Mouse (Mus musculus): ENCODE measurements at regions not wholly inside any gene's neighbourhood (a gene's known extent, or its start where the extent isn't known, plus 50 kb on each side); places are given as distances from the start of the nearest gene placed in this dataset.

DNA sequence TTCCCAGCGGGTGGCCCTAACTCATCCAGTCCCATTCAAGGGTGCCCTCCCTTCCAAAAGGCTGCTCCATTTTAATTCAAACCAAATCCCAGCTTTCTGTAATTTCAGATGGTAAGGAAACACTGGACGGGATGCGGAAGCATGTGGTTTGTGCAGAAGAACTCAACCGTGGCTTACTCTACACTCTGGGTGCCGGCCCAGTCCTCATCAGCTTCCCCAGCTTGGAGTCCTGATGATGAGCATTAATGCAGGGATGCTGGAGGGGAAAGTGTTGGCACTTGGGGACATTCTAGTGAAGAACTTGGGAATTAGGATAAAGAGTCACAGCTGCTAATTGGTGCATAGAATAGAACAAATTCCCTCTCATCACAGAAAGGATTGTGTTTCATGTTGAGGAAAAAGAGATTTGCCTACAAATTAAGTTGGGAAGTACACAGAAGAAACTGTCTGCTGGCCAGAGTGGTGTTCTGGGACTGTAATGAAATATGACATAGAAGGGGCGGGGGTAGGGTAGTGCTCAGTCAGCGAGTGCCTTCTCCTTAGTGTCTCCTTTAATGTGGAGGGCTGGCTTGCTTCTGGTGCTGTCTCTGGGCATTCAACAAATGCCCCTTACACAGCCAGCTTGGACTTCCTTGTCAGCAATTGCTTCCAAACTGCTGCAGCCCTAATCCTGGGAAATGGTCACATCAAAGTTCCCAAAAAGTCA is 285.0 kb upstream of the Bmper start:
- no peak for DNase-seq (ENCODE audit: low spot score in 2 of 2)

DNA sequence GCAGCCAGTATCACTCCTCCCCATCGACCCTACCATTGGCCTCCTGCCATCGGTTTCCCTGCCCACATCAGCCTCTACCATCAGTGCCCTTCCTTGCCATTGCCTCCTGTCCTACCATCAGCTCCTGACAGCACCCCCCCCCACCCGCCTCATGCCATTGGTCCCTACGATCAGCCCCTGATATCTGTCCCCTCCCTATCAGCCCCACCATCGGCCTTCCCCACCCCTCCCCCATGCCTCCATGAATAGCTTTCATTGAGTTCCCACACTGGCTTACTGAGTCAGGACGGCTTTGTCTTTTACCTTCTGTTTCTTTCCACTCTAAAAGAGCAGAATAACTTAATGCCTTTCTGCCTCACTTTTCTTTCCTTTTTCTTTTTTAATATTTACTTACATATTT is 277.9 kb upstream of the Bmper start:
- DNase-seq (ENCODE audit: low spot score in 2 of 2): no peak

DNA sequence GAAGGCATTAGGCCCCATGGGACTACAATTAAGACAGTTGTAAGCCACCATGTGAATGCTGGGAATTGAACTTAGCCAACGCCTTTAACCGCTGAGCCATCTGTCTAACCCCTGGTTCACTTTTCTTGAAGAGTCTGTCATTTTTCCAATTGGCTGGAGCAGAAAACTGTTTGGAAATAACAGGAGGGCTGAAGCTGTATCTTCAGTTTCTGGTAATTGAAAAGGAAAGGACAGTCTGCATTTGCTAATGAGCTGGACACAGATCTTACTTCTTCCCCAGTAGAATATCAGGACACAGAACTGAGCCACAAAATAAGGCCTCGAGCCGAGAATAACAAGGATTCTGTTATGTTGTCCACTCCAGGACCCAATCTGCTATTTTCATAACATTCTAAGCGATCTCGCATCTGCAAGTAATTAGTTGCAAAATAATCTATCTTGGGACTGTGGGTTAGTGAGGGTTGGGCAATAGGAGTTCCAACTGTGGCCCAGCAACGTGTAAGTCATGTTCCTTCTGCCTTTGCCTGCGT is 277.4 kb upstream of the Bmper start:
- DNase-seq (ENCODE audit: low spot score in 2 of 2): no peak

DNA sequence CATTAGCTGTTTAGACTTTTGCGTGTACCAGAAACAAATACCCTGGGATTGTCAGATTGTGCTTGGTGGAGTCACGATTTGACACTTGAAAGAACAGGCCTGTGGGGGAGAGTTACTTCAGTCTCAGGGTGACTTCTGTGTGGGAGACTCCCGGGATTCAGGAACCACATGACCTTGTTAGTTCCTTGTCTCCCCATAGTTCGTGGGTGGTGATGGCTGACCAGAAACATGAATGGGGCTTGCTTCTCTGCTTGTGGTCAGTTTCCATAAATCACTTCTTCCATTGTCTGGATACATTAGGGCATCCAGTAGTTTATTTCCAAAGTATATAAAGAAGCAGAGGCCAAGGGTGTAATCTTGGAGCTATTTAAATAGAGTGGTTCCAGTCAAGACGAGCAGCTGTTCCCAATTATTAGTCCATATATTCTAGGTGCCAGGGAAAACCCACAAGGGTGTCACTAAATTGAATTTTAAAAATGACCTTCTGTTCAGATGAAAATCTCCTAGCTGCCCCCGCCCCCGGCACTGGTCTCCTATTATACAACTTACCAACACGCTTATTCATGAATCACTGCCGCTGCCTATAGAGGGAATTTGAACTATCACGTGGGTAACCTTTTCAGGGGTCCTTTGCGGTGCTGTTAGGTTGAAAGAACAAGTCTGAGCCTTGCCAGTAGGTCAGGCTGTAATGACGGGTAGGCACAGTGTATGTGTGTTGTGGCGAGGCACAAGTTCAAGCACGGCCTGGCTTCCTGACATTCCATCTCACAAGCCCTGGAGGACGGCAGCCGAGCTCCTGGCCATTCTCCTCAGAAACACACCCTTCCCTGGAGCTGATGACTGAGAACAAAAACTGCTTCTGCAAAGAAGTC is 270.1 kb upstream of the Bmper start:
- no peak for DNase-seq (ENCODE audit: low spot score in 2 of 2)

DNA sequence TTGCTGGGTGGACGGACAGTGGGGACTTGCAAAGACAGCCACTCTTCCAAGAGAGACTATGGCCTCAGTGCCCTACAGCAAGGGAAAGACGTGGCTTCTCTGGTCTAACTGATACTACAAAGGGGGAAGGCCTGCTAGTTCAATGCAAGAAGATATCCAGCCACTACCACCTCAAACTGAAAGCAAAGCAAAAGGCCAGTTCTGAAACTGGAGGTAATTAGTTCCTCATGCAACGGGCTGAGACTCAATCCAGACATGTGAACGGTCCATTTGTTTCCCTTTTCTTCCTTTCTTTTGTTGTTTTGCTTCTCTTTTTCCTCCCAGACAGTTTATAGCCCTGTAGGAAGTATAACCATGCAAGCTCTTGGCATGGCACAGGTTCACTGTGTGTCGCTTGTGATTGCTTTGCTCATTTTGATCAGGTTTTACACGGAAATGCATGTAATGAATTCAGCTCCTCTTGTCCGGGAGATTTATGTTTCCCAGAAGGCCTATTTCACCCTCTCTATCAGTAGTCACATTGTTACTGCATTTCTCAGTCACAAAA is 260.5 kb upstream of the Bmper start:
- no peak for DNase-seq (ENCODE audit: low spot score in 2 of 2)

DNA sequence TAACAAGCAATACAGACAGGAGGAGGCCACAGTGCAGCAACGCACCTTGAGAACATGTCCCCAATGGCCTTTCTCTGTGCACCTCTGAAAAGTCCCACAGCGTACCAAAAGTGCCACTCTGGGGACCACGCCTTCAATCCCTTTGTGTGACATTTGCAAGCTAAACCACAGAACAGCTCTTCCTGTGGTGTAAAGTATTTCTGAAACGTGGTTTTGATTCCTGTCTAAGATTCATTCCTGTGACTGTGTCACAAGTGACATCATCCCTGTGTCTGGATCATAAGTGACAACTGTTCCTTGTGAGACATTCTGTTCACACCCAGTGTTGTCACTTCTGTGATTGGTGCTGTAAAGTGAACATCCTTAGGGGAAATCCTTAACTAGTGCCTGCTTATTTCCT is 251.6 kb upstream of the Bmper start:
- no peak for DNase-seq (ENCODE audit: low spot score in 2 of 2)

DNA sequence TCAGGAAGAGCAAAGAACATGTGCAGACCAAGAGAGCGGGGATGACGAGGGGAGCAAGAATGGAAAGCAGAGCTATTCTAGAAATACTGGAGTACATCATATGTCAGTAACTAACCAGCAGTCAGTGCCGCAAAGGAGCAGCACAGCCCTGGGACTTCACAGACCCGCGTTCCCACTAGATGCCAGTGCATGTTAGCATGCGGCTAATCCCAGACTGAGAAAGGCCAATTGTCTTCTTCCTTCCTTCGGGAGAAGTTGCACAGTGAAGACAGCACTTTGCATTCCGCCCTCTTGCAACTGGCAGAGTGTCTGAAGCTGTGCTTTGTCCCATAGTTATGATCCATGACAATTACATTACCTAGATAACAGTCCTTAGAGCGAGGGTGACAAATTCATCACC is 246.1 kb upstream of the Bmper start:
- DNase-seq (ENCODE audit: low spot score in 2 of 2): no peak

DNA sequence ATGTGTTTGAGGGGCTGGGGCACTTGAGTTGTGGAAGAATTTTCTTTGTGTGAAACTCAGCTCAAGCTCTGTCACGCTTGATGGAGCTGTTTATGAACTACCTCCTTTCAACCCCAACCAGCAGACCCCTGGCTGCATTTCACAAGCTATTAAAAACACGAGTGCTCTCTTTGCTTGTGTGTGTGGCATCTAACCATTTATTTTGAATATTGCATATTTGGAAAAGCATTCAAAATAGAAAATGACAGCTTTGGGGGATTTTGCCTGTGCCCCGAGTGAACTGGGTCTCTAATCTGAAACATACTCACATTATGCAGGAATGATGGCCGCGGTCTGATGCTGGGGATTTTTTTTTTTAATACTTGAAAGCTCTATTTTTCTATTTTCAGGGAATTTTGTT is 243.2 kb upstream of the Bmper start:
- no peak for DNase-seq (ENCODE audit: low spot score in 2 of 2)

DNA sequence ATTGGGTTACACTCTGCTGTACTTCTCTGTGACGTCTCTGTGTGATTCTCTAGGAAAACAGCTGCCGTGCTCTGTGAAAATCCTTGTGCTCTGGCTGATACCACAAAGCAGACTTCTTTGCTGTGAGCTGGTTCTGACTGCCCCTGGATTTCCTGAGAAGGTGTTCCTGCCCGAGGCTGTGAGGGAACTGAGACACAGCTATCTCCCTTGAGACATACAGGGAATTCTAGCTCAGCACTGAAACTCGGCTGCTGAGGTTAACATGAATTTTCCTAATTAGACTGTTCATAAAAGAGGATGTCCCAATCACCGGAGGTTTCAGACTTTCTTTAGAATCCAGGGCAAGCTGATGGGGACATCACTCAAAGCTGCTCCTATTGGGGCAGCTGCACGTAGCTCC is 233.4 kb upstream of the Bmper start:
- DNase-seq (ENCODE audit: low spot score in 2 of 2): no peak

DNA sequence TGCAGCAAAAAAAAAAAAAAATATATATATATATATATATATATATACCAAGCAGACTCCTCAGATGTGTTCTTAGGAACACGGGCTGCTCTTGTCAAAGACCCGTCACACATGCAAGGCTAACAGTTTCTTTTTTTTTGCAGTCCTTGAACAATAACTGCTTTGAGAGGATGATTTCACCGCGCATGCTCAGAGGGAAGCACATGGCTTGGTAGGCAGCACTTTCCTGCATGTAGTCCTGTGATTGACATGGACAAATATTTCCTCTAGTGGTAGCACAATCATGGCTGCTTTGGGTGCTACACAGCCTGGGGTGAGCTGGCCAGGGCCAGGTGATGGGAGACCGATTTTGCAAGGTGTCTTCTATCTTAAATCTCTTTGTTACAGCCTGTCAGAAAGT is 229.3 kb upstream of the Bmper start:
- no peak for DNase-seq (ENCODE audit: low spot score in 2 of 2)

DNA sequence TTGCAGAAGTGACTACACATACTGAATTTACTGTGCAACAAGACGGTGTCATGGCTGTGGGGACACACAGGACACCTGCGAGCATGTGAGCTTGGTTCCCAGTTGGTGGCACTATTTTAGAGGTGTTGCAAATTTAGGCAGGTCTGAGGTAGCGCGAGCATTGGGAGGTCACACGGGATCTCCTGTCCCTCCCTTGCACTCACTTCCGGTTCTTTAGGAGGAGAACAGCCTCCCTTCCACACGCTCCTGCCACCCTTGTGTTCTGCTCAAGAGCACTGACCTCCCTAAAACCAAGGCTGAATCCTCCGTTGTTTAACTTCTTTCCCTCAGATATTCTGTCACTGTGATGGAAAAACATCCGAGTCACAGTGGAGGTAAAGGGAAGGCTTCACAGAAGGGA is 227.3 kb upstream of the Bmper start:
- DNase-seq (ENCODE audit: low spot score in 2 of 2): no peak

DNA sequence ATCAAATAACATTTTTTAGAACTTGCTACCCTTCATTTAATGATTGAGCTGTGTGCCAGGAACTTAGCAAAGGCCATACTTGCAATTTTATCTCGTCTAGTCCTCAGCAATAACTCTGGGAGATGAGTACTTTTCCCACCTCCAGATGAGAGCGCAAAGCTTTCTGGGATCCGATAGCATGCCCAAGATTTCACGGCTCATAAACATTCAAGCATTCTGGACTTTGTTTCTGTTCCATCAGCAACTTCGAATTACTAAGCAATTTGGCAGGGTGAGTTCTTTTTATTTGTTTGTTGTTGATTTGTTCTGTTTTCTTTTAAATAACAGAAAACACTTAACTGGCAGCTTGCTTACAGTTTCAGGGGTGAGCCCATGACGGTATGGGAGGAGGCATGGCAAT is 224.6 kb upstream of the Bmper start:
- no peak for DNase-seq (ENCODE audit: low spot score in 2 of 2)

DNA sequence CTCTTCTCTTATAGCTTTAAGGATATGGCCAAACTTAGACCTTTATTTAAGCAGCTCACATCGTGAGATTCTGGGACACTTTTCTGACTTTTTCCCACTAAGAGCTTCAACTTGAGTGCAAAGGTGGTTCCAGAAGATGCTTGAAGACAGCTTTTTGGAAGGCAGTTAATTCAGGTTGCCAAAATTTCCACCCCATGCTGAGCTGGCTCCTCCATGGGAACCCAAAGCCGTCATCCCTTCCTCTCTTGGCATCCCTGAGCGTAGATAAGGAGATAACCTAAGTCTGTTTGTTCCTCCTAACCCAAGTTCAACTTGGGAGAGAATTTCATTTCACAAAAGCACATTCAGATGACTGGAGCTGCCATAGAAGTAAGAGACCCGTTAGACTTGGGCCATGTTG is 223.7 kb upstream of the Bmper start:
- DNase-seq (ENCODE audit: low spot score in 2 of 2): no peak

DNA sequence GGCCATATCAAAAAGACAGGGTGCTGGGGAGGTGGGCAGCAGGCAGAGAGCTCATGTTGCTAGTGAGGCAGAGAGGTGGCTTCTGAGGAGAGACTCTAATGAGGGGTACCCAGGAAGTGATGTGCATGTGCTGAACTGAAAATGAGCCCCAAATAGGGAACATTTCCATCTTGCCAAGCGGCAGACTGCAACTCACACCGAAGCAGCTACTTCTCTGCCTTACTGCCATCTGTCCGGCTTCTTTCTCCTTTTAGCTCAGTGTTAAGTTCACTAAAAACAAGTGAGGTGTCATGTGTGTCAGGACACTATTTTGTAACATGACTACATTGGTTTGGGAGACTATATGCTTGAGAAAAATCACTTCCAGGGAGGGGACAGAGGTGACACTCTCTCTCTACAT is 222.7 kb upstream of the Bmper start:
- no peak for DNase-seq (ENCODE audit: low spot score in 2 of 2)

DNA sequence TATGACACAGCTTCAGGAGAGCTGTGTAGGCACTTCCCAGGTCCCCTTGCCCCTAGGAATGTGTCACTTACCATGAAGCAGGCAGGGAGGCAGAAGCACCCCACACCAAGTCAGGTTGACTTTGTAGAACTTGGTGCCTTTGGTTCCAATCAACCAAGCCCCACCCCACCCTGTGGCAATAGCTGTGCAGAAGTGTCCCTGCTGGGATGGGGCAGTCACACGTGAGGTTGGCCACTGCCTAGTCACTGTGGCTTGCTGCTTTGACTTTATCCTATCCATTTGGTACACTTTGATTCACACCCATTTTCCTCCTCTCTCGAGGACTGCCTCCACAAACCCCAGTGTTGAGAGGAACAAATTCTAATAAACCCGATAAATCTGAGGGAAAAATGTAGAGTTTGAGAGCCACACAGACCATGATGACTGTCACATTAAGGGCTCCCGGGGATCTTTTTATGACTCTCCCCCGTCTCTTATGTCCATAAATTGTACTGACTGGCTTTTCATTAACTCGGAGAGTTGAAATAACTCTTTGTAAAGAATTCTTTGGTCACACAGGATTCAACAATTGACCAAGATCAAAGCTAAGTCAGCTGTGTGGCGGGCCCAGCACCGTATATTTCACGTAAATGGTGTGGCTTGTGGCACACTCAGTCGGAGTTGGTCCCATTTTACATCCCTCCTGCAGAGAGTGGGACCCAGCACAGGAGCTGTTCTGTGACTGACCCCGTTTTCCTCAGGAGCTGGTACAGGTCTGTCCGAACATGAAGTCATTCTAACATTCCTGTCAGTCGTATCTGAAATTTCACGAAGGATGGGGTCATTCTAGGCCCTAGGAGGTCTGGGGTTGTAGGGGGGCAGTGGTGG is 219.4 kb upstream of the Bmper start:
- no peak for DNase-seq (ENCODE audit: low spot score in 2 of 2)

DNA sequence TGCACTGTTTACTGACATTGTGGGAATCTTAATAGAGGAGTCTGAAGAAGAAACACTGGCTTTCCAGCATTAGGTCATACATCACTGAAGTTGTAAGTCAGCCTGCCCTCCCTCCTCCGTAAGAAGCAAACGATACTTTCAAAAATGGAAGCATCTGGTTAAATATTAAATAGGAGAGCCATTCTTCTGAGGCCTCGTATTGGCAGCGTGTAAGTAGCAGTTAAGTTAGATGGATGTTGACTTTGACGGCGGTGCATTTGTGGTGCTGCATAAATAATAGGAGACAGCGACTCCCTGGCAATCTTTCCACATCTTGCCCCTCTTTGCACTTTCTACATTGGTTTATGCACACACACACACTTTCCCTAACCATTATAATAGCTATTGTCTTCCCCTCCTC is 217.9 kb upstream of the Bmper start:
- DNase-seq (ENCODE audit: low spot score in 2 of 2): no peak

DNA sequence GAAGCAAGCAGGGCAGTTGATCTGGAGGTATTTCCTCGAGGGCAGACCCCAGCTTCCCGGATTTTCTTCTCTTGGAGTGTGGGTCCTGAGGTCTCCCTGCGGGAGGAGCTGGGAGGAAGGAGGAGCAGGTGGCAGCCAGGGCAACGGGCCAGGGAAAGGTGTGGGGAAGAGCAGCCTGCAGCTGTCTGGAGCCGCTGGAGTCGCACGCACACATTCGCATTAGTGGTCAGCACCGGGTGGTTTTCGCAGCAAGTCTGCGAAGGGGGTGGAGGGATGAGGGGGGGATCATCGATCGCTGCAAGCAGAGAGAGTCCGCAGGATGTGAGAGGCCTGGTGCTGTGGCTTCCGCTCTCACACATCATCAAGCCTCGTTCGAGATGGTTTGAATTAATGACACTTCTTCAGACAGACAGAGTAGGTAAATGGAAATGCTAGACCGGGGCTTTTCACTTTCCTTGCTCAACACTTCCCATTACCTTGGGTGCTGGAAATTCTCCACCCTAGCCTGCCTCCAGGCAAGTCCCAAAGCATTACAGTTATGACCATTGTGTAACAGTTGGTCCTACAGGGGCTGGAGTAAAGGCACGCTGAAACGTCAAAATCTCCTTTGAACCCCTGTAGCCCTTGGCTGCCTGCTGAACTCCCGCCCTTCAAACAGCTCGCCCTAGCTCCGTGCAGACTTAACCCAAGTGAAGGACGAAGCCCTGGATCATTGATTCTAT is 213.3 kb upstream of the Bmper start:
- DNase-seq (ENCODE audit: low spot score in 2 of 2): no peak

DNA sequence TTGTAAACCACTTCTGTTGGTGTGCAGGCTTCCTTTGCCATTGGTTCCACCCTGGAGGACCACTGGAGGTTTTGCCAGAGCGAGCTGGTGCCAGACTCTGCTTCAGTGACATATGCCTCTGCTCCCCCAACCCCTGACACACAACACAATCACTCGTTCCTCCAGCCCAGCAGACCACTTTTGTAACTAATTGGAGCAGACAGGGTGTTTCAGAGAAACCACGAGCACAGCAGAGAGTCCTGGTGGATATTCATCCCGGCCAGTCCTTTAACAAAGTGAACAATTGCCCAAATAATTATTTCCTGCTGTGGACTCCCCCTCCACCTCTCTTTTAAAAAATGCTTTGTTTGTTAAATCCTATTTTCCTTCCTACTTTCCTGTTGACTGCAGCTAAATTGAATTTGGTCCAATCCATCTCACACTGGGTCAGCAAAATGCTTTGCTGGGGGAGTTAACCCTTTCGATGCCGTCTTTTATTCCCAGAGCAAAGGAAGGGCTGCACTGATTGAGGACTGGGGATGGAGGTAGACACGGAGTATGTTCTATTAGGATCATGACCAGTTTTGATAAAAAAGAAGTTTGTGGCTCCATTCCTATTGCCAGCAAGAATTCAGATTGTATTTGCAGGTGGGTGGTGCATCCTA is 211.4 kb upstream of the Bmper start:
- DNase-seq (ENCODE audit: low spot score in 2 of 2): no peak

DNA sequence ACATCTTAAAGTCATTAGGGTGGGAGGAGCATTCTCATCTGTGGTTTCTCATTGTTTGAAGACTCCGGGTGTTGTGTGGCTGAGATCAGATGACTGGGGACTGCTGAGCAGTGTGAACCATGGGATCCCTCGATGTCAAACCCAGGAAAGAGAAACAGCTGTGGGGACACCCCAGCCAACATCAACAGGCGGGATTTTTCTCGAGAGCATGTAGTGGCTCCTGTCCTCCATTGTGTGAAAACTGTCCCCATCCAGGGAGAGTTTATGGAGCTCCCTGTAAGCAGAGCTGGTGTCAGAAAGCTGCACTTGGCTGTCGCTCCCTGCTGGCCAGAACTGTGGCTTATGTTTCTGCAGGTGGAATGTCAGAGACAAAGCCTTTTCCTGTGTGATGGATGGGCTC is 210.7 kb upstream of the Bmper start:
- DNase-seq (ENCODE audit: low spot score in 2 of 2): no peak

DNA sequence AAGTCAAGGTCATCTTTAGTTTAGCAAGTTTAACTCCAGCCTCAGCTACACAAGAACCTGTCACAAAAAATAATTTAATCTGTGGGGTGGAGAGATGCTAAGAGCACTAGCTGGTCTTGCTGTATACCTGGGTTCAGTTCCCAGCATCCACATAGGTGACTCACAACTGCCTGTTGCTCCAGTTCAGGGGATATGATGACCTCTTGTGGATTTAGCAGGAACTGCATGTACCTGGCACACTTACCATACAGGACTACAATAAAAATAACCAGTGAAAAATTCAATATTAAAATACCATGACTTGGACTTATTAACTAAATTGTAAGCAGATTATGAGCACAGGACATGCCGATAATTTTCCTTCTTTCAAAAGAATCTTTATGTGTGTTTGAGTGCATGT is 206.1 kb upstream of the Bmper start:
- no peak for DNase-seq (ENCODE audit: low spot score in 2 of 2)

DNA sequence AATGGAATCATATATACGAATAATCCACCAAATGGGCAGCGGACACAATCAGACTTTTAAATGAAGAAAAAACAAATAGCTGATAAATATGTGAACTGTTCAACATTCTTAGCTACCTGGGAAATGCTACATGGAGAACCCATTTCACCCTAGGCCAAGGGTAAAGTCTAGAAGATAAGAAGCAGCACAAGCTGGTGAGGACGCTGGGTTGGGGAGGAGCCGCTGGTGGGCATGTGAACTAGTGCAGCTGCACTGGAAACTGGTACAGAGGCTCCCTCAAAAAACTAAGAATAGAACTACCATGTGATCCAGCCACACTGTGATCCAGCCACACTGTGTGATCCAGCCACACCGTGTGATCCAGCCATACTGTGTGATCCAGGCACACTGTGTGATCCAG is 198.8 kb upstream of the Bmper start:
- DNase-seq (ENCODE audit: low spot score in 2 of 2): no peak
